Mouse (Mus musculus) spleen, adult 2 months (tissue): Measurements from ENCODE around the gene Cox15.

Experiments
- CTCF ChIP-seq: fragments of 200-500 bp; IDR thresholded peaks from 2 replicates; pipeline ENCODE4 v1.5.1; 2011; ENCODE audit warnings: mild to moderate bottlenecking, inconsistent platforms; ENCODE audit not compliant: insufficient read depth, insufficient read length, insufficient replicate concordance; ENCODE audit errors: extremely low read depth
- POLR2A ChIP-seq: fragments of 200-500 bp; IDR thresholded peaks from 2 replicates; pipeline ENCODE4 v1.6.1; 2011; ENCODE audit warnings: low read depth, low read length, inconsistent platforms

DNA sequence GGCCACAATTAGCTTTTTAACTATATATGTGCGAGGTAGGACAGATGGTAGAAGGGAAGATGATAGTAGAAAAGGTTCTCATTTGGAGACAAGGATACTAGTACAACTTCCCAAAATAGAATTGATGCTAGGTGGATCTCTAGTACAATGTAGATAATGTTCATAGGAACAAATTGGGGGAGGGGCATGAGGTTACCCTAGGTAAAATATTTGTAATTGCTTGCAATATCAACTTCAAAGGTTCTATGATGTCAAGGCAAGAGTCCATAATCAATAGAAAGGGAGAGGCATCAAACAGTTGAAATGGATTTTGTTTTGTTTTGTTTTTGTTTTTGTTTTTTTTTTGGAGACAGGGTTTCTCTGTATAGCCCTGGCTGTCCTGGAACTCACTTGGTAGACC lies 41.2 kb upstream of the Cox15 start:
- no peak for TF ChIP-seq CTCF
- TF ChIP-seq POLR2A = no peak
